Mouse (Mus musculus): Measurements from ENCODE around the gene Mtr. TPM values are rescaled to one million over a fixed set of nuclear protein-coding genes. Genes with fewer than 3 reads are reported as not detected.

Gene Mtr
- polyA plus RNA-seq, 1 experiment from 2014 or later: 5.4 TPM

GRCm38 (mm10) chr13:12267971-12268370 lies 10.1 kb upstream of the Mtr start:
- 95% methylated on average over 3 of the region's 3 CpGs for WGBS
- H3K9ac ChIP-seq: no peak overlapping the region
- H3K27ac ChIP-seq (replicated peaks): no peak overlapping the region
- no peak overlapping the region for H3K4me3 ChIP-seq
- H3K27me3 ChIP-seq: no peaks in the 10 kb centered on the region
- no peaks in the 10 kb centered on the region for H3K36me3 ChIP-seq
- no peak for ATAC-seq (ENCODE audit: low read depth)
- H3K4me2 ChIP-seq: no peak overlapping the region
- H3K9me3 ChIP-seq: no peaks in the 10 kb centered on the region
- no peaks in the 10 kb centered on the region for H3K4me1 ChIP-seq (replicated peaks)

GRCm38 (mm10) chr13:12267097-12267496 lies 9.2 kb upstream of the Mtr start:
- H3K27me3 ChIP-seq: no peaks in the 10 kb centered on the region
- H3K4me2 ChIP-seq: no peak overlapping the region
- no peak overlapping the region for H3K9ac ChIP-seq
- H3K27ac ChIP-seq (replicated peaks): no peak overlapping the region
- ATAC-seq (ENCODE audit: low read depth): no peak
- H3K4me3 ChIP-seq: no peak overlapping the region
- H3K4me1 ChIP-seq (replicated peaks): no peaks in the 10 kb centered on the region
- no peaks in the 10 kb centered on the region for H3K36me3 ChIP-seq
- 40% methylated on average over 3 of the region's 3 CpGs for WGBS
- no peaks in the 10 kb centered on the region for H3K9me3 ChIP-seq

- H3K4me3 ChIP-seq: no peak overlapping the region
- WGBS: 78% methylated on average over 6 of the region's 6 CpGs
- no peak for ATAC-seq (ENCODE audit: low read depth)
- no peak overlapping the region for H3K9ac ChIP-seq
- no peaks in the 10 kb centered on the region for H3K27me3 ChIP-seq
- no peaks in the 10 kb centered on the region for H3K36me3 ChIP-seq
- H3K4me1 ChIP-seq (replicated peaks): no peaks in the 10 kb centered on the region
- no peak overlapping the region for H3K4me2 ChIP-seq
- H3K9me3 ChIP-seq: no peaks in the 10 kb centered on the region
- no peak overlapping the region for H3K27ac ChIP-seq (replicated peaks)
These were observed 6.1 kb upstream of the Mtr start for GRCm38 (mm10) chr13:12263996-12264395.

- H3K4me2 ChIP-seq: no peak overlapping the region
- no peak for ATAC-seq (ENCODE audit: low read depth)
- no peaks in the 10 kb centered on the region for H3K9me3 ChIP-seq
- no peak overlapping the region for H3K27ac ChIP-seq (replicated peaks)
- H3K27me3 ChIP-seq: no peaks in the 10 kb centered on the region
- H3K9ac ChIP-seq: no peak overlapping the region
- peaks cover 9% of the 10 kb centered on the region for H3K4me1 ChIP-seq (replicated peaks)
- no peaks in the 10 kb centered on the region for H3K36me3 ChIP-seq
- H3K4me3 ChIP-seq: no peak overlapping the region
These were observed 3.6 kb upstream of the Mtr start for GRCm38 (mm10) chr13:12261505-12261904.

GRCm38 (mm10) chr13:12256871-12257390 lies 982 bp downstream of the Mtr start:
- H3K9ac ChIP-seq: peak overlapping the region; percentile 81
- peaks cover 20% of the 10 kb centered on the region for H3K4me1 ChIP-seq (replicated peaks)
- no peak overlapping the region for H3K27ac ChIP-seq (replicated peaks)
- no peak for ATAC-seq (ENCODE audit: low read depth)
- H3K4me3 ChIP-seq: peak overlapping the region; percentile 65
- no peaks in the 10 kb centered on the region for H3K36me3 ChIP-seq
- 8% methylated on average over 10 of the region's 10 CpGs for WGBS
- peak overlapping the region; percentile 82 for H3K4me2 ChIP-seq
- H3K27me3 ChIP-seq: no peaks in the 10 kb centered on the region
- H3K9me3 ChIP-seq: no peaks in the 10 kb centered on the region

GRCm38 (mm10) chr13:12255911-12256705 lies 1.8 kb downstream of the Mtr start:
- H3K36me3 ChIP-seq: no peaks in the 10 kb centered on the region
- peak overlapping the region; percentile 65 for H3K4me3 ChIP-seq
- H3K9ac ChIP-seq: 0 out of 2 replicates have a peak overlapping the region, but pooled peaks have one; percentile 81
- ATAC-seq (ENCODE audit: low read depth): no peak
- WGBS: 75% methylated on average over 3 of the region's 3 CpGs
- H3K27ac ChIP-seq (replicated peaks): no peak overlapping the region
- peaks cover 20% of the 10 kb centered on the region for H3K4me1 ChIP-seq (replicated peaks)
- H3K9me3 ChIP-seq: no peaks in the 10 kb centered on the region
- no peaks in the 10 kb centered on the region for H3K27me3 ChIP-seq
- H3K4me2 ChIP-seq: peak overlapping the region; percentile 82

- no peak overlapping the region for H3K9ac ChIP-seq
- peaks cover 39% of the 10 kb centered on the region for H3K36me3 ChIP-seq
- no peak for ATAC-seq (ENCODE audit: low read depth)
- no peak overlapping the region for H3K4me2 ChIP-seq
- H3K27ac ChIP-seq (replicated peaks): no peak overlapping the region
- H3K4me1 ChIP-seq (replicated peaks): peaks cover 1% of the 10 kb centered on the region; the same call in 1 of the 2 replicates
- no peak overlapping the region for H3K4me3 ChIP-seq
- 95% methylated on average over 3 of the region's 3 CpGs for WGBS
- H3K27me3 ChIP-seq: no peaks in the 10 kb centered on the region
- no peaks in the 10 kb centered on the region for H3K9me3 ChIP-seq
These were observed 7.4 kb downstream of the Mtr start for GRCm38 (mm10) chr13:12250496-12250895.

GRCm38 (mm10) chr13:12249195-12249898 lies 8.6 kb downstream of the Mtr start:
- no peak overlapping the region for H3K4me3 ChIP-seq
- no peaks in the 10 kb centered on the region for H3K27me3 ChIP-seq
- no peaks in the 10 kb centered on the region for H3K4me1 ChIP-seq (replicated peaks)
- peaks cover 43% of the 10 kb centered on the region for H3K36me3 ChIP-seq
- no peak overlapping the region for H3K27ac ChIP-seq (replicated peaks)
- H3K9ac ChIP-seq: no peak overlapping the region
- H3K9me3 ChIP-seq: no peaks in the 10 kb centered on the region
- no peak overlapping the region for H3K4me2 ChIP-seq
- 90% methylated on average over 8 of the region's 8 CpGs for WGBS
- ATAC-seq (ENCODE audit: low read depth): no peak

GRCm38 (mm10) chr13:12245938-12246337 lies 12.0 kb downstream of the Mtr start:
- Histone ChIP-seq H3K27me3 (no peaks in the 10 kb centered on the region), H3K4me3 (no peak overlapping the region), H3K9ac (no peak overlapping the region), H3K9me3 (no peaks in the 10 kb centered on the region), H3K36me3 (peaks cover 74% of the 10 kb centered on the region), H3K4me1 (replicated peaks) (no peaks in the 10 kb centered on the region), H3K4me2 (no peak overlapping the region), H3K27ac (replicated peaks) (no peak overlapping the region)
- 93% methylated on average over 2 of the region's 2 CpGs for WGBS
- no peak for ATAC-seq (ENCODE audit: low read depth)

- Histone ChIP-seq H3K9ac (no peak overlapping the region), H3K27me3 (no peaks in the 10 kb centered on the region), H3K4me2 (no peak overlapping the region), H3K4me3 (no peak overlapping the region), H3K9me3 (no peaks in the 10 kb centered on the region), H3K27ac (replicated peaks) (no peak overlapping the region), H3K4me1 (replicated peaks) (no peaks in the 10 kb centered on the region), H3K36me3 (peaks cover 65% of the 10 kb centered on the region)
- WGBS: 83% methylated on average over 4 of the region's 4 CpGs
- ATAC-seq (ENCODE audit: low read depth): no peak
These were observed 13.9 kb downstream of the Mtr start for GRCm38 (mm10) chr13:12243991-12244390.

- no peak overlapping the region for H3K4me3 ChIP-seq
- no peak overlapping the region for H3K27ac ChIP-seq (replicated peaks)
- H3K4me1 ChIP-seq (replicated peaks): no peaks in the 10 kb centered on the region
- H3K36me3 ChIP-seq: peaks cover 81% of the 10 kb centered on the region
- WGBS: 88% methylated on average over 4 of the region's 4 CpGs
- ATAC-seq (ENCODE audit: low read depth): no peak
- H3K27me3 ChIP-seq: no peaks in the 10 kb centered on the region
- H3K9ac ChIP-seq: no peak overlapping the region
- no peaks in the 10 kb centered on the region for H3K9me3 ChIP-seq
- H3K4me2 ChIP-seq: no peak overlapping the region
These were observed 25.8 kb downstream of the Mtr start for GRCm38 (mm10) chr13:12232141-12232540.

GRCm38 (mm10) chr13:12228248-12228647 lies 29.7 kb downstream of the Mtr start:
- Histone ChIP-seq H3K36me3 (peaks cover 87% of the 10 kb centered on the region), H3K4me3 (no peak overlapping the region), H3K9me3 (no peaks in the 10 kb centered on the region), H3K4me2 (no peak overlapping the region), H3K27ac (replicated peaks) (no peak overlapping the region), H3K27me3 (no peaks in the 10 kb centered on the region), H3K4me1 (replicated peaks) (no peaks in the 10 kb centered on the region), H3K9ac (no peak overlapping the region)
- ATAC-seq (ENCODE audit: low read depth): no peak
- WGBS: 95% methylated on average over 4 of the region's 4 CpGs
